Mouse (Mus musculus) T-helper 2 cell (primary cell): ENCODE measurements around the gene Vmn1r130.
"Not testable (repeated sequence)": the region's sequence is repeated elsewhere in the genome, so short reads cannot be mapped to it uniquely, and the experiment has no call there.

Experiments
- in situ Hi-C: fragments of 300-600 bp; cut with MboI, MseI; formaldehyde crosslinking; loops from one replicate; pipeline ENCODE4 v1.15.1; 2025; ENCODE audit warnings: high pct_unique_total_duplicates

Gene Vmn1r130

GRCm38 (mm10) chr7:21511480-21511879, at the start of gene Vmn1r130:
Gene Vmn1r130, plus strand, starts transcription at chr7:21511780.
- in situ Hi-C loops, result not testable (repeated sequence)

- in situ Hi-C loops, result not testable (repeated sequence)
Measured at GRCm38 (mm10) chr7:21545990-21546389, 34.4 kb downstream of the Vmn1r130 start, which contains the start of gene Vmn1r131. Gene Vmn1r131, minus strand, starts transcription at chr7:21546090.
